Mouse (Mus musculus) 416B (cell line): Measurements from ENCODE around the gene Tsen54.

Experiments used
- DNase-seq: peaks from one replicate; pipeline ENCODE4 v3.0.0; 2011; ENCODE audit warnings: low read depth

Tsen54 gene

GRCm38 (mm10) chr11:115859143-115859945 lies 44.8 kb downstream of the Tsen54 start:
- no peak for DNase-seq

- DNase-seq: peak; percentile 32
Measured at GRCm38 (mm10) chr11:115863895-115864294, 49.4 kb downstream of the Tsen54 start.

- DNase-seq: peak; percentile 59
Measured at GRCm38 (mm10) chr11:115869393-115869792, 54.9 kb downstream of the Tsen54 start.

GRCm38 (mm10) chr11:115872437-115872836 lies 57.9 kb downstream of the Tsen54 start:
- DNase-seq: no peak
